Mouse (Mus musculus): Measurements from ENCODE around the gene Wdr83os.
A peak's percentile ranks its signal among the peaks of the same experiment; 100 is the strongest.
"Not testable (repeated sequence)": the region's sequence is repeated elsewhere in the genome, so short reads cannot be mapped to it uniquely, and the experiment has no call there.

The Wdr83os gene

DNA sequence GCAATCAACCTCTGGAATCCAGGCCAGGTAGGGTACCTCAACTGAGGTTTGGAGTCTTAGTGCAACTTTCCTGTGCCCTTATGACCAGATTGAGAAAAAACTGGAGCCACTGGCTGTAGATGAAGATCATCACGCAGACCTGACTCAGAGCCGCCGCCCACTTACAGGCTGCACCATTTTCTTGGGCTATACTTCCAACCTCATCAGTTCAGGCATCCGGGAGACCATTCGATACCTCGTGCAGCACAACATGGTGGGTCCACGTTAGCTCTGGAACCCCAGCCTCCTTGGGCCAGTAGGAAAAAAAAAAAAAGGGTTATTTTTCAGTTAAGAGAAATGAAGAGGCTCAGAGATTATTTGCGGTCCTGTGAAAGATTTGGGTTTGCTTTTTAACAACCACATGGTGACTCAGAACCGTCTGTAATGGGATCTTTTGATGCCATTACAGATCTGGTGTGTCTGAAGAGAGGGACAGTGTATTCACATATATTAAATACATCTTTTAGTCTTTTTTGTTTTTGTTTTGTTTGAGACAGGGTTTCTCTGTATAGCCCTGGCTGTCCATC, 8.1 kb upstream of the Wdr83os start:
- DNase-seq (ENCODE audit: low read depth in 1 of 2, low spot score in 2 of 2): no peak

DNA sequence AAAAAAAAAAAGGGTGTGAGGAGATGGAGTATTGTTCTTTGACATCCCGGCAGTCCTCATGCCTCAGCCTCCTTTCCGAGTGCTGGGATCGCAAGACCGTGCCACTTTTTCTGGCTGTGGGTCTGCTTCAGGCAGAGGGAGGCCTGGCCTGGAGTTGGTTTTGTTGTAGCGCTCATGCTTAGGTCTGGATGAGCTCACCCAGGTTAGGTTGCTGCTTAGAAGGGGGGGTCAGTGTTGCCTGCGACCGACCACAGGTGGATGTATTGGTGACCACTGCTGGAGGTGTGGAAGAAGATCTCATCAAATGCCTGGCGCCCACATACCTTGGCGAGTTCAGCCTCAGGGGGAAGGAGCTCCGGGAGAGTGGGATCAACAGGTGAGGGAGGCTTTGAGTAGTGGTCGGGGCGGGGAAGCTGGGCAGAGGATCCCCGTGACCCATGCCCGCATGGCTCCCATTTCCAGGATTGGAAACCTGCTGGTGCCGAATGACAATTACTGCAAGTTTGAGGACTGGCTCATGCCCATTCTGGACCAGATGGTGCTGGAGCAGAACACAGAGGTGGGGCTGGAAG, 7.4 kb upstream of the Wdr83os start:
- no peak for DNase-seq (ENCODE audit: low read depth in 1 of 2, low spot score in 2 of 2)

DNA sequence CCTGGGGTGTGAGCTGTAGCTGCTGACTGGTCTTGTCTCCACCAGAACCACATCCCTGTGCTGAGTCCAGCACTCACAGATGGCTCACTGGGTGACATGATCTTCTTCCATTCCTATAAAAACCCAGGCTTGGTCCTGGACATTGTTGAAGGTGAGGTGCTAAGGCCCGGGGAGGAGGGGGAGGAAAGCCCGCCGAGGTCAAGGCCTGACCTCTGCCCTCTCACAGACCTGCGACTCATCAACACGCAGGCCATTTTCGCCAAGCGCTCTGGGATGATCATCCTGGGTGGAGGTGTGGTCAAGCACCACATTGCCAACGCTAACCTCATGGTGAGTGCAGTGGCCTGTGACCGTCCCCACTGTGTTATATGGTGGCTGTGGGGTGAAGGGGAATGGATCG, 6.4 kb upstream of the Wdr83os start:
- no peak for DNase-seq (ENCODE audit: low read depth in 1 of 2, low spot score in 2 of 2)

DNA sequence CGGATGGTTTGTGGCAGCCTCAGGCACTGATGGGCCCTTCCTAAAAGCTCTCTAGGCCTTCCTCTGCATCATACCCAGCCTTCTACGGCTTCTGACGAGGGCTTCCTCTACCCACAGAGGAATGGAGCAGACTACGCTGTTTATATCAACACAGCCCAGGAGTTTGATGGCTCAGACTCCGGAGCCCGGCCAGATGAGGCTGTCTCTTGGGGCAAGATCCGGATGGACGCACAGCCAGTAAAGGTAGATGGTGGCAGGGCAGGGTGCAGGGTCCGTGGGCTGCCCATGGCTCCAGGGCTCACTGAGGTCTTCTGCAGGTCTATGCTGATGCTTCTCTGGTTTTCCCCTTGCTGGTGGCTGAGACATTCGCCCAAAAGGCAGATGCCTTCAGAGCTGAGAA, 5.9 kb upstream of the Wdr83os start:
- DNase-seq (ENCODE audit: low read depth in 1 of 2, low spot score in 2 of 2): no peak

DNA sequence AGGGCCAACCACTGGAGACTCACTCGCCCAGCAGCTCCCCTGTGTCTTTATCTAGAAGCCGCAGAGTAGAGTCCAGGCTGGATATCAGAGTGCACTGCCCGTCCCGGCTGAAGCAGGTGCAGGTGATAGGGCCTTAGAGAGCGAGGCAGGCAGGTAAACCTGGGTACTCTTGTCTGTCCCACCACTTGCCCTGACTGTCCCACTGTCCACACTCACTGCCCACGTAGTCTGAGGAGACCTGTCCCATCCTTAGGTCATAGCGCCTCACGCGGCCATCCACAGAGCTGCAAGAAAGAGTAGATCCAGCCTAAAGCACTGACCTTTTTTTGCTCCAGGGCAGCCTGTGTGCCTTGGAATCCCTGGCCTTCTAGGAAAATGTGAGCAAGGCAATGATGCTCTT, 4.5 kb upstream of the Wdr83os start:
- no peak for DNase-seq (ENCODE audit: low read depth in 1 of 2, low spot score in 2 of 2)

DNA sequence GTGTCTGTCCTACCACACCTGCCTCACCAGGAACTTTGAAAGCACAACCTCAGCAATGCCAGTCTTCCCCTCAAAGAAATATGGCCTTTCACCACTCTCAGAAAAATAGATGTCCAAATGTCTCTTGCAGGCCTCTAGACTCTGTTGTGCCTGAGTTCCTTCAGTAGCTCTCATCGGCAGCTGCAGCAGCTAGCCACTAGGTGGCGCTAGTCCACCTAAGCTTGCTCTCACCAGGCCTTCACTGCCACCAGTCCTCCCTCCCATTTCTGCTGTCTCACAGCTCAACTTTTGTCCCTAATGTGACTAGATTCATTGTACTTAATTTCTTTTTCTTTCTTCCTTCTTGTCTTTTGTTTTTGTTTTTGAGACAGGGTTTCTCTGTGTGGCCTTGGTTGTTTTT, 3.5 kb upstream of the Wdr83os start:
- DNase-seq (ENCODE audit: low read depth in 1 of 2, low spot score in 2 of 2): peak; percentile 42 to 65

DNA sequence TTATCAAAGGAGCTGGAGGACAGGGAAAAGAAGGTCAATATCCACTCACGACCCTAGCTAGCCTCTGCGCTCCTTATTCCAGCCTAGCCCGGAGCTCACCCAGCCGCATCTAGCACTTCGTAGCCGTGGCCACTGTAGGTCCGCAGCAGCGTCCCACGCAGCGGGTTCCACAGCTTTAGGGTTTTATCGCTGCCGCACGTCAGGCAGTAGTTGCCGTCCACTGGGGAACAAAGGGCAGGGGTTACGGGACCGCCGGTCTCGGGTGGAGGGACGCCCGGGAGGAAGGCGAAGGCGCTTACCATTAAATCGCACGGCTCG, 367 bp upstream of the Wdr83os start:
- no peak for DNase-seq (ENCODE audit: low read depth in 1 of 2, low spot score in 2 of 2)

DNA sequence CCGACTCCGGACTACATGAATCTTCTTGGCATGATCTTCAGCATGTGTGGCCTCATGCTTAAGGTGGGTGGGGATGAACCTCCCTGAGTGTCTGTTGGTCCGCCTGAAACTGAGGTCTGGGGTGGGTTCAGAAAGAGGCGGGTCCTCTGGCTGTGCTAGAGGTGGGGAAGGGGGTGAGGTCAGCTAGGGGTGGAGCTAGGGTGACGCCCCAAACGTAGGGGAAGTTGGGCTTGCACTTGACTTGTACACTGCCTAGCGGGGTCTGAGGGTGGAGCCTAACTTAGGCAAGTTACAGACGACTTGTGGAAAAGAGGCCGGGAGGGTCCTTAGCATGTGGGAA, 646 bp downstream of the Wdr83os start, which contains the start of gene Wdr83:
Gene Wdr83 (minus strand): TSS at position 91 of the 340 bp plus-strand sequence.
- DNase-seq (ENCODE audit: low read depth in 1 of 2, low spot score in 2 of 2): no peak

DNA sequence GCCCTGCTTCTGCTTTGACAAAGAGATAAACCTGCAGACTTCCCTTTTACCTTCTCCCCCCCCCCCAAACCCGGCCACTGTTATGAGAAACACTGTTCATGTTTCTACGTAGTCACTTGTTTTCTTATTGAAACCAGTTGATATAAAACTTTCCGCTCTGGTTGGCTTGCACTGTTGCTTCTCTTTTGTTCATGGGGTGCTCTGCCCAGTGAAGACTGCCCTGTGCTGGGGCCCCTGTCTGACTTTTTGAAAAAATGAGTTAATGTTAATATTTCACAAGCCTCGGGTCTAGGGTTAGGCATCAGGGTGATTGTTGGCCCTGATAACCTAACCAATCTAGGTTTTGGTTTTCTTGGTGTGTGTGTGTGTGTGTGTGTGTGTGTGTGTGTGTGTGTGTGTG, 1.6 kb downstream of the Wdr83os start:
- DNase-seq (ENCODE audit: low read depth in 1 of 2, low spot score in 2 of 2): not testable (repeated sequence)

DNA sequence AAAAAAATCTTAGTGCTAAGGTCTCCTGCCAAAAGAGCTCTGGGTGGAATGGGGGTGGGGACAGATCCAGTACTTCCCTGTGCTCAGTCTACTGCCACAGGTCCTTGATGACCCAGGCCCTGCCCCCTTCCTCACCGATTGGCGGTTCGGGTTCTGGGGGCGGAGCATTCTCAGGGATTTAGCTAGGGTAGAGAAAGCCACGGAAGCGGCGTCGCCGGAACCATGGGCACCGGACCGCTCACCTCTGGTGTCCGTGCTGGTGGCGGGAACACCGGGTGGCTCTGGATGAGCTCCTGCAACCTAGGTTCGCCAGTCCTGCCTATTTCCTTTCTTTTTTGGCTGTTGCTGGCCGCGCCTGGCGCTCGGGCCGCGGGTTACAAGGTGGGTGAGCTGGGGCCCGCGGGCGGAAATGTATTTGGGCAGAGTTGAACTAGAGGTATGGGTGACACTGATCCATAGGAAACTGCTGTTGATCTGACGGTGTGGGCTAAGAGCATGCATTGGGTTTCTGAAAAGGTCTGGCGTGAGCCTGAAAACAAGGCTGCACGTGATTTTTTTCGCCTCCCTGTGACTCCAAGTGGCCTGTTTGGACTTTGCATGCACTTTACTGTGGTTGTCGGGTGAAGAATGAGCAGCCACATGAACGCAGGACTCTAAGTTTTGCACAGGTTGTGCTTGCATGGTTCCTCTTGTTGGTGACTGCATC, 2.7 kb downstream of the Wdr83os start, which contains the start of gene Man2b1:
Gene Man2b1 (plus strand): TSS at position 163 of the 706 bp plus-strand sequence.
- DNase-seq (ENCODE audit: low read depth in 1 of 2, low spot score in 2 of 2): peak; percentile 62 to 83

DNA sequence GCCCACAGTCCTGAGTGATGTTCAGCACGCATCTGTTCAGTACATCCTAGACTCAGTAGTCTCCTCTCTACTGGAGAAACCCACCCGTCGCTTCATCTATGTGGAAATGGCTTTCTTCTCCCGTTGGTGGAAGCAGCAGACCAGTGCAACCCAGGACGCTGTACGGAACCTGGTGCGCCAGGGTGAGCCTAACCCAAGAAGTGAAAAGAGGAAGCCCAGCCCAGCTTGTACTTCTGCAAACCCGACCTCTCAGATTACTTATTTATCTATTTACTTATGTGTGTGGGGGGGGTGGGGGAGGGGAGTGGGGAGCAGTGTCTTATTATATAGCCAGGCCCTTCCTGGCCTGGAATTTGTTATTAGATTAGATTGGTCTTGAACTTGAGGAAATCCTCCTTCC, 4.1 kb downstream of the Wdr83os start:
- peak; percentile 39 to 50 for DNase-seq (ENCODE audit: low read depth in 1 of 2, low spot score in 2 of 2)

DNA sequence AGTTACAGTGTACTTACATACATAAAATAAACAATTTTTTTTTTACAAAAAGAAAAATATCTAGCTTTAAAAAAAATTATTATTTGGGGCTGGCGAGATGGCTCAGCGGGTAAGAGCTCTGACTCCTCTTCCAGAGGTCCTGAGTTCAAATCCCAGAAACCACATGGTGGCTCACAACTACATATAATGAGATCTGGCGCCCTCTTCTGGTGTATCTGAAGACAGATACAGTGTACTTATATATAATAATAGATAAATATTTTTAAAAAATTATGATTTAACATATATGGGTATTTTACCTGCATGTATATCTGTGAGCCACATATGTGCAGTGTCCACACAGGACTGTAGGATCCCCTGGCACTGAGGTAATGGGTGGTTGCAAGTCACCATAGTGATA, 5.7 kb downstream of the Wdr83os start:
- no peak for DNase-seq (ENCODE audit: low read depth in 1 of 2, low spot score in 2 of 2)

DNA sequence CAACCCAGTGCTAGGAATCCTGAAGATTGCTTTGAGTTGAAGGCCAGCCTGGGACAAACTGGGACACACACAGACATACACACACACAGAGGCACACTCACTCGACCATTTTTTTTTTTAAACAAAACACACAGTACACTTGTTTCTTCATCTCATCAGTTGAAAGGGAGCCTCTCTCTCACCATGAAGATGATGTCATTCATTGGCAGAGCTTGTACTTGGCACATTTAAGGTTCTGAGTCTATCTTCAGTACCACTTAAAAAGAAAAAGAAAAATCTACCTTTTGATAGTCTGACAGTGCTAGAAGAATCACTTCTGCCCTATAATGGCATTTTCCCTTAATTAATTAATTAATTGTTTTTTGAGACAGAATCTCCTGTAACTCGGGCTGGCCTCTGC, 8.2 kb downstream of the Wdr83os start:
- DNase-seq (ENCODE audit: low read depth in 1 of 2, low spot score in 2 of 2): no peak

DNA sequence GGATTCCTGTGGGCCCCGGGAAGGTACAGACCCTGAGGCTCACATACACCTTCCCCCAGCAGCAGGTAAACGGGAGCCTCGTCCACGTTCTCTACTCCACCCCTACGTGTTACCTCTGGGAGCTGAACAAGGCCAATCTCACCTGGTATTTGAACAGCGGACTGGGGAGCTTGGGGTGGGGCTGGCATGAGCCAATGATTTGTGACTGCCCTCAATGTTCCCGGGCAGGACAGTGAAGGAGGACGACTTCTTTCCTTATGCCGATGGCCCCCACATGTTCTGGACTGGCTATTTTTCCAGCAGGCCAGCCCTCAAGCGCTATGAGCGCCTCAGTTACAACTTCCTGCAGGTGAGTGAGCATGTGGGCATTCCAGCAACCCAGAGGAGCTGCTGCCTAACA, 10.3 kb downstream of the Wdr83os start:
- DNase-seq (ENCODE audit: low read depth in 1 of 2, low spot score in 2 of 2): no peak

DNA sequence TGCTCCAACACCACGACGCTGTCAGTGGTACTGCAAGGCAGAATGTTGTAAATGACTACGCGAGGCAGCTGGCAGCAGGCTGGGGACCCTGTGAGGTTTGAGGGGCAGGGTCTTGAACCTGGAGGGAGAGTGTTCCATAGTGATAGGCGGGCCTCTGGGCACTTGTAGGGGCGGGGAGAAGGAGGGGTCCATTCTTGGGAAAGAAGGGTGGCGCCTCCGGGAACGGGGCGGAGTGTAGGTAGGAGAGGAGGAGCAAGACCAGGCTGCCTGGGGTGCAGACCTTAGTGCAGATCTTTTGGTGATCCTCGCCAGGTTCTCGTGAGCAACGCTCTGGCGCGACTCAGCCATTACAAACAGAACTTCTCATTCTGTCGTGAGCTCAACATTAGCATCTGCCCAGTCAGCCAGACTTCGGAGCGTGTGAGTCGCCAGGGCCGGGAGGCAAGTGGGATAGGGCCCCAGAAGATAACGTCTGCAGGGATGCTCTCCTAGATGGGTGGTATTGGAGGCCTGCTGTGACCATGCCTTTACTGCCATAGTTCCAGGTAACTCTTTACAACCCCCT, 11.1 kb downstream of the Wdr83os start:
- DNase-seq (ENCODE audit: low read depth in 1 of 2, low spot score in 2 of 2): no peak

DNA sequence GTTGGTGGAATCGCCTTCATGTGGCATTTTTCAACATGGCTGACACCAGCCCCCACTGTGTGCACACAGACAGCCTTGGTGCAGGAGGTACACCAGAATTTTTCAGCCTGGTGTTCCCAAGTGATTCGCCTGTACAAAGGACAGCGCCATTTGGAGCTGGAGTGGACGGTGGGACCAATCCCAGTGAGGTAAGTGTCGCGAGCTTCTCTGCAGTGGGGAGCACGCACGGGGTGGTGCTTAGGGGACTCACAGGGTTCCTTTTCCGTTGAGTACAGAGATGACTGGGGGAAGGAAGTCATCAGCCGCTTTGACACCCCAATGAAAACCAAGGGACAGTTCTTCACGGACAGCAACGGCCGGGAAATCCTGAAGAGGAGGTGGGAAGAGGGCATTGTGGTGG, 14.5 kb downstream of the Wdr83os start:
- no peak for DNase-seq (ENCODE audit: low read depth in 1 of 2, low spot score in 2 of 2)

DNA sequence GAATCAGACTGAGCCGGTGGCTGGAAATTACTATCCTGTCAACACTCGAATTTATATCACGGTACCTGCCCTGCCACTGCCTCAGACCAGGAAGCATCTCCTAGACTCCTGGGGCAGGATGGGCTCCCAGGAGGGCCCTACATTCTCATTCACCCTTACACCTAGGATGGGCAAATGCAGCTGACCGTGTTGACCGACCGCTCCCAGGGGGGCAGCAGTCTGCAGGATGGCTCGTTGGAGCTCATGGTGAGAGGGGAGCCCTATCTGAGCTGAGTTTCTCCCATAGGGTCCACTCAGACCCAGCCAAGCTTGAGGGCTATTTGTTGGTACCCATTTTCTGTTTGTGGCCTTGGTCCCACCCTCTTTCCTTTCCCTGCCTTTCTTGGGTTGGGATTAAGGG, 15.0 kb downstream of the Wdr83os start:
- DNase-seq (ENCODE audit: low read depth in 1 of 2, low spot score in 2 of 2): no peak

DNA sequence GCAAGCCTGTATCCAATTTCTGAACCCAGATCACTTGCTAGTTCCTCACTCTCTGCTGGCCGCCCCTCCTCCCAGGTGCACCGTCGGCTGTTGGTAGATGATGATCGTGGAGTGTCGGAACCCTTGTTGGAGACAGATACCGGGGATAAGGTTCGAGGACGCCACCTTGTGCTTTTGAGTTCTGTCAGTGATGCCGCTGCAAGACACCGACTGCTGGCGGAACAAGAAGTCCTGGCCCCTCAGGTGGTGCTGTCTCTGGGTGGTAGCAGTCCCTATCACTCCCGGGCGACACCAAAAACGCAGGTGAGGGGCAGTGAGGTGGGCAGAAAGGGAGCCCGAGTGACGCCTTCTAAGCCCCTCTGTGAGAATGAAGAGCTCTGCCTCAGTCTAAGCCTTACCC, 15.7 kb downstream of the Wdr83os start:
- DNase-seq (ENCODE audit: low read depth in 1 of 2, low spot score in 2 of 2): no peak

DNA sequence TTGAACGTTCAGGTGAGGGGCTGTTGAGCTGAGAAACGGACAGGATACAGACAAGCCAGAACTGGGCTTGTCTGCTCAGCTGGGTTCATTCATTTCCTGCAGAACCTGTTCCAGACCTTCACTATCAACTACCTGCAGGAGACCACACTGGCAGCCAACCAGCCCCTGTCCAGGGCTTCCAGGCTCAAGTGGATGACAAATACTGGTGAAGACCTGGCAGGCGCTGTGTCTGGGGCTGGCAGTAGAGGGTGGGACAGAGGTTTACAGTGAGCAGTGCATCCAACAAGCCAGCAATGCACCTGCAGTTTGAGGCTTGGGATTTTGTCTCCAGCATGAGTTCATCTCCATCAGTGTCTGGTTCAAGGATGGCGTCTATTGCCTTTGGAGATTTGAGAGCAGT, 16.3 kb downstream of the Wdr83os start:
- DNase-seq (ENCODE audit: low read depth in 1 of 2, low spot score in 2 of 2): no peak

DNA sequence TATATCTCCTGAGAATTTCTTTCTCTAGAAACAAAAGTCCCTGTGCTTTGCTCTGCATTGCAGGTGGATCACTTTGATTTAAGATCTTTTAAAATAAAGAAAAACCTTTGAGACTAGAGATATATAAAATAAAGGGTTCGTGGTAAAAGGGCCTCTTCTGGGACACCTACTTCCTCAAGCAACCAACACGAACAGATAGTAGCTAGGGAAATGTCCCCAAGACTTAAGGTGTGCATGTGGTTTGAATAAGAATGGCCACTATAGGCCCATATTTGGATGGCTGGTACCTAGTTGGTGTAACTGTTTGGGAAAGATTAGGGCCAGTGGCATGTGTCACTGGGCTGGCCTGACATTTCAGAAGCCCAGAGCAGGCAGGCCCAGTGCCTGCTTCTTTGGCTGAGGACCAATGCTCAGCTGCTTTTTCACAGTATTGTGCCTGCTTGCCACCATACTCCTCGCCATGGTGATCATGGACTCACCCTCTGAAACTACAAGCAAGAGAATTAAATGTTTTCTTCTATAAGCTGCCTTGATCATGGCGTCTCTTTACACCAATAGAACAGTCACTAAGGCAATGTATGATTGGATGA, 19.6 kb downstream of the Wdr83os start:
- DNase-seq (ENCODE audit: low read depth in 1 of 2, low spot score in 2 of 2): no peak

DNA sequence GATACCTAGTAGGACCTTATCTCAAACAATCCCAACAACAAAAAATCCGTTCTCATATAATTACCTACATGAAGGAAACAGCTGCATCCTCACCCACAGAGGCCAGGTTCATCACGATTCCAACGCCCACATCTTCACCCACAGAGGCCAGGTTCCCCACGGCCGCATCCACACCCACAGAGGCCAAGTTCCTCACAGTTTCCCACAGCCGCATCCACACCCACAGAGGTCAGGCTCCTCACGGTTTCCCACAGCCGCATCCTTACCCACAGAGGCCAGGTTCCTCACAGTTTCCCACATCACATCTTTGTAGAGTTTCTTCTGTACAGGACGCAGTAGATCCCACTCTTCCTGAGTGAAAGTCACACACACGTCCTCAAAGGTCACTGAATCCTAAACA, 32.7 kb downstream of the Wdr83os start:
- DNase-seq (ENCODE audit: low read depth in 1 of 2, low spot score in 2 of 2): no peak

DNA sequence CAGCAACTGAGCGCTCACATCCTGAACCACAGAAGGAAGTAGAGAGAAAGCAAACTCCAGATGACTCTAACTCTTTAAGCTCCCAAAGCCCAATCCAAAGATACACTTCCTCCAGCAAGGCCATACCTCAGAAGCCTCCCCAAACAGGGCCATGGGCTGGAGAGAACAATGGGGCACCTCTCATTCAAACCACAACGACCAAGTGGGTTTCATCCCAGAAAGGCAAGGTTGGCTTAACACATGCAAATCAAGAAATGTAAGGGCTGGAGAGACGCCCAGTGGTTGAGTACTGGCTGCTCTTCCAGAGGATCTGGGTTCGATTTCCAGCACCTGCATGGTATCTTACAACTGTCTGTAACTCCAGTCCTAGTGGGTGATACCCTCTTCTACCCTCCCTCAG, 35.0 kb downstream of the Wdr83os start:
- no peak for DNase-seq (ENCODE audit: low read depth in 1 of 2, low spot score in 2 of 2)
